Mouse (Mus musculus): Measurements from ENCODE around the gene Defa35.
"Not testable (repeated sequence)": the region's sequence is repeated elsewhere in the genome, so short reads cannot be mapped to it uniquely, and the experiment has no call there.

The Defa35 gene

GRCm38 (mm10) chr8:21064738-21065137 is at the start of gene Defa35:
TSS of gene Defa35 (plus strand) at chr8:21065038.
- DNase-seq (ENCODE audit: low spot score in 2 of 2): not testable (repeated sequence)

GRCm38 (mm10) chr8:21025245-21025644 is 39.6 kb upstream of the Defa35 start, which contains the start of gene Defa21:
TSS of gene Defa21 (plus strand) at chr8:21025545.
- not testable (repeated sequence) for DNase-seq (ENCODE audit: low spot score in 2 of 2)

DNA sequence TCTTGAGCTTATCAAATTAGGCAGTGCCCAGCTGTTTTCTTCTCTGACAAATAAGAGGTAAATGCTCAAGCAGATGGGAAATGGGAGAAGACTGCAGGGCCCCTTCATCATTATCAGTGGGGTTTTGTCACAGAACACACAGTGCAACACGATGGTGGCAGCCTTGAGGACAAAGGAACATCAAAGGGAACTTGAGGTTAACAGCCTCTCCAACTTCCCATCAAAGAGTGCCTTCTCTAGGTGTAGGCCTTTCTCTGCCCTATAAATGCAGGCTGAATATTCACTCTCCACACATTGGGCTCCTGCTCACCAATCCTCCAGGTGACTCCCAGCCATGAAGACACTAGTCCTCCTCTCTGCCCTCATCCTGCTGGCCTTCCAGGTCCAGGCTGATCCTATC is 10.1 kb upstream of the Defa35 start, which contains the start of gene Defa23:
Gene Defa23, plus strand, starts transcription at position 301 of the 400 bp plus-strand sequence.
- not testable (repeated sequence) for DNase-seq (ENCODE audit: low spot score in 2 of 2)

DNA sequence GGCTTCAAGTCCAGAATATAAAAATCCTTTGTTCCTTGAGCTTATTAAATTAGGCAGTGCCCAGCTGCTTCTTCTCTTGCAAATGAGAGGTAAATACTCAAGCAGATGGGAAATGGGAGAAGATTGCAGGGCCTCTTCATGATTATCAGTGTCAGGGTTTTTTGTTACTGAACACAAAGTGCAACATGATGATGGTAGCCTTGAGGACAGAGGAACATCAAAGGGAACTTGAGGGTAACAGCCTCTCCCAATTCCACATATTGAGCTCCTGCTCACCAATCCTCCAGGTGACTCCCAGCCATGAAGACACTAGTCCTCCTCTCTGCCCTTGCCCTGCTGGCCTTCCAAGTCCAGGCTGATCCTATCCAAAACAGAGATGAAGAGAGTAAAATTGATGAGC is 19.3 kb downstream of the Defa35 start, which contains the start of gene Defa25:
Gene Defa25, plus strand, starts transcription at position 301 of the 400 bp plus-strand sequence.
- not testable (repeated sequence) for DNase-seq (ENCODE audit: low spot score in 2 of 2)

DNA sequence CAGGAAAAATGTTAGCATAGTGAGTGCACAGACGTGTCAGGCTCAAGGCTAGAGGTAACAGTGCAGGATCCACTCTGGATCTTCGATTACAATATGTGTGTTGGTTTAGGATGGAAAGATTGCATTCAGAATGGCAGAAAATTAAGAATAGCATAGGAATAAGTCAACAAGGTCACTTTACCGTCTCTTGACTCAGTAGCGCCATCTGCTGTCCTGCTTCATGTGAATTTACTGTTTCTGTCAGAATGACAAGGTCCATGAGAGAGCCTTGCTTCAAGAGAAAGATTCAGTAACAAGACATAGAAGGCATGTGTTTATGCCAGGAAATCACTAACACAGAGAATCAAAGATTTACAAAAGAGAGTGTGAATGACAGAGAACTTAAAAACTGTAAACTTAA is 28.3 kb downstream of the Defa35 start:
- no peak for DNase-seq (ENCODE audit: low spot score in 2 of 2)

- DNase-seq (ENCODE audit: low spot score in 2 of 2): not testable (repeated sequence)
These were observed 31.1 kb downstream of the Defa35 start, which contains the start of gene Gm14851 for GRCm38 (mm10) chr8:21095950-21096349. TSS of gene Gm14851 (minus strand) at chr8:21096050.
